Mouse (Mus musculus) C2C12 (cell line): ENCODE results near the gene Brd2.

Experiments
- CTCF ChIP-seq: IDR thresholded peaks from one replicate; pipeline ENCODE4 v1.5.1; 2011; ENCODE audit not compliant: control insufficient read depth, insufficient read depth, insufficient read length
- MAX ChIP-seq: IDR thresholded peaks from one replicate; pipeline ENCODE4 v1.6.1; 2011; ENCODE audit warnings: mild to moderate bottlenecking, control low read depth
- MYOD1 ChIP-seq: IDR thresholded peaks from one replicate; pipeline ENCODE4 v1.6.1; 2011; ENCODE audit warnings: low read depth; ENCODE audit not compliant: control insufficient read depth, insufficient read length
- USF1 ChIP-seq: IDR thresholded peaks from one replicate; pipeline ENCODE4 v1.6.1; 2011; ENCODE audit warnings: low read depth, mild to moderate bottlenecking, control low read depth, moderate library complexity

DNA sequence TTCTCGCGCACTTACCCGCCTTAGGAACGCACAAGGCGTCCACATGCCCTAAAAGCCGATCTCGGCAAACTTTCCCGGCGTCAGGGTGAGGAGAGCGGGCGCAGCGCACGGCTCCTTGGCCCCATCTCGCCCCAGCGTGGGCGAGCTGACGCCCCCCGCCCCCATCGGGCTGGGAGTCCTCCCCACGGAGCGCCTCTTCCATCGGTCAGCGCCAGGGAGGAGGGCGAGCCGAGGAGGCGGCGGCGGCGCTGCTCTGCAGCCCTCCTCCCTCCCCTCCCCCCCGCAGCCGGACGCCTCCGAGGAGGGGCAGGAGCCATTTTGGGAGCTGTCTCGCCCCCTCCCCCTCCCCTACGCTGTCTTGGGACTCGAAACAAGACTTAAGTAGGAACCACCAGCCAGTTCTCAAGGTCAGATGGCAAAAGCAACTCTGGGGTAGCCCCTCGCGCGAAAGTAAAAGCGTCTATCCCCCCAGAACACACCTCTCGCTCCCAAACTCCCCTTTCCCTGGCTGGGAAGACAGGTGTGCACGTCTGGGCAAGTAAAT is 2.2 kb downstream of the Brd2 start:
- TF ChIP-seq CTCF (no peak), MYOD1 (no peak), USF1 (no peak), MAX (no peak)
